In the genomic region with DNA sequence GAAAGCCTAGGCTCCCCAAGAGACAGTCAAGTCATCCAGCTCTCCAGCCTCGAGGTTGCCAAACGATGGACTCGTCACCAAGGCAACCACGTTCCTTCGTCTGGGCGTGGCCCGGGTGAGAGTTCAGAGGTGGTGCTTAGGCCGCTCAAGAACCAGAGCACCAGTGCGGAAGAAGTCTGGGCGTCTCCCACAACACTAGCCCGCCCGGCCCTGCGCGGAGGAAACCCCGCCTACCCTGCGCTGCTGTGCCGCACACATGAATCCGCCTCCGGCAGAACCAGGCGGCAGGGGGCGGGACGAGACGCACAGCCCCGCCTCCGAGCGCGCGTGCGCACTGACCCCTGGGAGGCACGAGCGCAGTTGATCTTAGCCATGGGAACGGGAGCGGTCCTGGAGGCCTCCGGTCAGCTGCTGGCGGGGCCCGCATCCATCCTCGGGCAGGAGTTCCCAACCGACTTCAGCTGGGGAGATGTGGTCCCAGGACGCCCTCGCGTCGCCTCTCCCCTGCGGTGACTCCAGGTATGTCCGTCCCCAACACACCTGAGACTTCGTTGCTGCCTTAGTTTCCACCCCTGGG, we compare ENCODE assay signal across 8 mouse cellular contexts. TPM values are rescaled to one million over a fixed set of nuclear protein-coding genes. Genes with fewer than 3 reads are reported as not detected.
DNase-seq lines count a peak whose midpoint lies in the region; ATAC-seq lines count a peak whose summit lies in the region.

A gene (plus strand): TSS at position 363 of the 577 bp plus-strand sequence.

- peaks cover 6% of the 10 kb centered on the region for H3K36me3 ChIP-seq in heart, embryonic 13.5 days
- peaks cover 7% of the 10 kb centered on the region for H3K36me3 ChIP-seq in liver, embryonic 12.5 days
- peaks cover 3% of the 10 kb centered on the region; the same call in 1 of the 2 replicates for H3K36me3 ChIP-seq in stomach, embryonic 15.5 days

- H3K4me1 ChIP-seq in brown adipose tissue, adult 24 weeks (ENCODE audit: control insufficient read depth, insufficient read depth, insufficient read length, low read length): 0 out of 2 replicates have a peak, but pooled peaks cover 2% of the 10 kb centered on the region
- peaks cover 8% of the 10 kb centered on the region for H3K4me1 ChIP-seq in heart, embryonic 13.5 days
- peaks cover 18% of the 10 kb centered on the region for H3K4me1 ChIP-seq in liver, embryonic 12.5 days
- peaks cover 3% of the 10 kb centered on the region; the same call in 1 of the 2 replicates for H3K4me1 ChIP-seq in stomach, embryonic 15.5 days

- WGBS in heart, embryonic 13.5 days: under 1% methylated on average over 45 of the region's 45 CpGs
- WGBS in liver, embryonic 12.5 days (ENCODE audit: insufficient replicate concordance): under 1% methylated on average over 45 of the region's 45 CpGs
- WGBS in stomach, embryonic 15.5 days: under 1% methylated on average over 45 of the region's 45 CpGs

- peak; percentile 100 for ATAC-seq in heart, embryonic 13.5 days (ENCODE audit: extremely low read depth, insufficient number of reproducible peaks, low FRiP score, low TSS enrichment)
- peak; percentile 100 for ATAC-seq in liver, embryonic 12.5 days
- peak; percentile 100 for ATAC-seq in stomach, embryonic 15.5 days (ENCODE audit: insufficient read depth, low FRiP score, low read depth)

- DNase-seq in CD4-positive, CD25-positive, alpha-beta regulatory T cell, adult 2 months (ENCODE audit: low read depth, low spot score): peak; percentile 99
- DNase-seq in fat pad, adult 2 months (ENCODE audit: extremely low read depth, low read depth, low spot score): peak; percentile 73
- DNase-seq in kidney, postnatal 10 days: peak; percentile 98
- peak; percentile 90 to 92 for DNase-seq in natural killer cell, adult 2 months (ENCODE audit: low spot score in 2 of 2)

- H3K27me3 ChIP-seq in heart, embryonic 13.5 days (replicated peaks): no peaks in the 10 kb centered on the region
- no peaks in the 10 kb centered on the region for H3K27me3 ChIP-seq in liver, embryonic 12.5 days (replicated peaks)
- no peaks in the 10 kb centered on the region for H3K27me3 ChIP-seq in stomach, embryonic 15.5 days (replicated peaks)

- H3K9ac ChIP-seq in heart, embryonic 13.5 days: peak within 1 kb of the TSS; percentile 86
- H3K9ac ChIP-seq in liver, embryonic 12.5 days: peak within 1 kb of the TSS; percentile 74
- peak within 1 kb of the TSS; percentile 46; the same call in 1 of the 2 replicates for H3K9ac ChIP-seq in stomach, embryonic 15.5 days

- H3K4me3 ChIP-seq in brown adipose tissue, adult 24 weeks (ENCODE audit: insufficient read depth, low read depth, low read length): peak within 1 kb of the TSS; percentile 72
- H3K4me3 ChIP-seq in heart, embryonic 13.5 days: peak within 1 kb of the TSS; percentile 81
- peak within 1 kb of the TSS; percentile 70 for H3K4me3 ChIP-seq in liver, embryonic 12.5 days
- H3K4me3 ChIP-seq in stomach, embryonic 15.5 days (replicated peaks): peak within 1 kb of the TSS; percentile 69

- no peaks in the 10 kb centered on the region for H3K9me3 ChIP-seq in heart, embryonic 13.5 days
- H3K9me3 ChIP-seq in liver, embryonic 12.5 days (replicated peaks): no peaks in the 10 kb centered on the region
- no peaks in the 10 kb centered on the region for H3K9me3 ChIP-seq in stomach, embryonic 15.5 days

- H3K27ac ChIP-seq in brown adipose tissue, adult 24 weeks (replicated peaks; ENCODE audit: low read depth, low read length): no peak within 1 kb of the TSS; the same call in 1 of the 2 replicates
- H3K27ac ChIP-seq in heart, embryonic 13.5 days (replicated peaks): peak within 1 kb of the TSS; percentile 63
- peak within 1 kb of the TSS; percentile 56; the same call in 1 of the 2 replicates for H3K27ac ChIP-seq in liver, embryonic 12.5 days
- H3K27ac ChIP-seq in stomach, embryonic 15.5 days: peak within 1 kb of the TSS; percentile 59; the same call in 1 of the 2 replicates

- peak within 1 kb of the TSS; percentile 81 for H3K4me2 ChIP-seq in heart, embryonic 13.5 days
- H3K4me2 ChIP-seq in liver, embryonic 12.5 days: peak within 1 kb of the TSS; percentile 81
- H3K4me2 ChIP-seq in stomach, embryonic 15.5 days: peak within 1 kb of the TSS; percentile 74

RNA-seq across cellular contexts. Expression of the gene that starts here (rescaled TPM):
- 3.5 and 5.7 TPM in 2 replicates for polyA plus RNA-seq in brown adipose tissue, adult 24 weeks (2012; ENCODE audit: insufficient read depth, insufficient read length, missing spikeins)
- polyA plus RNA-seq in heart, embryonic 13.5 days (2015; fragmentation: Nextera tagmentation; extraction: Ambion mirVana): 6.2 and 6.9 TPM in 2 replicates
- polyA plus RNA-seq in liver, embryonic 12.5 days (2016; fragmentation: Nextera tagmentation; extraction: Ambion mirVana): 4.0 and 4.2 TPM in 2 replicates
- polyA plus RNA-seq in stomach, embryonic 15.5 days (2015; fragmentation: Nextera tagmentation; extraction: Ambion mirVana): 8.9 and 9.3 TPM in 2 replicates
